Comparison of ENCODE assay signal across 15 mouse cellular contexts in genomic region chr3:104812254-104812653, GRCm38 (mm10). TPM values are rescaled to one million over a fixed set of nuclear protein-coding genes. Genes with fewer than 3 reads are reported as not detected.
"Had no signal": no experiment of that assay in that cellular context is flagged by ENCODE, and none has a peak within 500 bp of the region (broad histone marks: within the 10 kb centered on the region; RNA-seq: fewer than 3 reads in every experiment).

No protein-coding gene starts in this region.

- H3K27ac ChIP-seq: limb, embryonic 13.5 days; liver, embryonic 15.5 days; midbrain, embryonic 15.5 days; neural tube, embryonic 12.5 days; stomach, embryonic 15.5 days had no signal

- H3K4me2 ChIP-seq: limb, embryonic 13.5 days; liver, embryonic 15.5 days; lung, embryonic 14.5 days; midbrain, embryonic 11.5 days; midbrain, embryonic 15.5 days; neural tube, embryonic 12.5 days; stomach, embryonic 15.5 days had no signal

- ATAC-seq: midbrain, embryonic 15.5 days had no signal

- H3K9me3 ChIP-seq: limb, embryonic 13.5 days; liver, embryonic 15.5 days; megakaryocyte, embryonic 14.5 days; midbrain, embryonic 15.5 days; neural tube, embryonic 12.5 days; stomach, embryonic 15.5 days had no signal

- H3K27me3 ChIP-seq: limb, embryonic 13.5 days; liver, embryonic 15.5 days; megakaryocyte, embryonic 14.5 days; midbrain, embryonic 15.5 days; neural tube, embryonic 12.5 days; stomach, embryonic 15.5 days had no signal

- H3K36me3 ChIP-seq: liver, embryonic 15.5 days; midbrain, embryonic 15.5 days; neural tube, embryonic 12.5 days; stomach, embryonic 15.5 days had no signal

- H3K4me3 ChIP-seq: limb, embryonic 13.5 days; liver, embryonic 15.5 days; megakaryocyte, embryonic 14.5 days; midbrain, embryonic 15.5 days; neural tube, embryonic 12.5 days; stomach, embryonic 15.5 days had no signal

- H3K9ac ChIP-seq: limb, embryonic 13.5 days; liver, embryonic 15.5 days; lung, embryonic 14.5 days; midbrain, embryonic 15.5 days; neural tube, embryonic 12.5 days; stomach, embryonic 15.5 days had no signal

- DNase-seq: kidney, postnatal 25 days; left cerebral cortex, postnatal 4 days; lung, embryonic 14.5 days; lung, postnatal 10 days; thymus, postnatal 36 days had no signal

RNA-seq across cellular contexts. Expression of gene Fam19a3, which starts 30.6 kb away (rescaled TPM):
- total RNA-seq: layer of hippocampus, postnatal 25 days; neutrophil, adult 5-6 weeks had no signal
- polyA plus RNA-seq: liver, embryonic 15.5 days; lung, embryonic 14.5 days; midbrain, embryonic 11.5 days; neural tube, embryonic 12.5 days; thymus, postnatal 0 days had no signal

RNA-seq across cellular contexts. Expression of gene Ppm1j, which starts 31.4 kb away (rescaled TPM):
- total RNA-seq: neutrophil, adult 5-6 weeks had no signal
